Mouse (Mus musculus) kidney, embryonic 16.5 days (tissue): Measurements from ENCODE around the gene Pomt2. TPM values are rescaled to one million over a fixed set of nuclear protein-coding genes. Genes with fewer than 3 reads are reported as not detected.

Experiments
- ATAC-seq: fragments of 200-750 bp; cut with Nextera tagmentation; 2 replicates; pipeline ENCODE4 v1.8.0; 2017; ENCODE audit warnings: moderate TSS enrichment; ENCODE audit not compliant: low FRiP score, low TSS enrichment
- H3K27ac ChIP-seq: fragments of 300-500 bp; sonication (generic); 2 replicates; pipeline ENCODE4 v1.5.1; 2014; ENCODE audit warnings: low read length
- H3K27me3 ChIP-seq: fragments of 300-500 bp; sonication (generic); 2 replicates; pipeline ENCODE4 v1.6.1; 2014; ENCODE audit warnings: low read length, control low read depth, mixed read lengths; ENCODE audit not compliant: insufficient read depth
- H3K36me3 ChIP-seq: fragments of 300-500 bp; sonication (generic); 2 replicates; pipeline ENCODE4 v1.6.1; 2014; ENCODE audit warnings: low read length, control low read depth, mixed read lengths; ENCODE audit not compliant: insufficient read depth
- H3K4me1 ChIP-seq: fragments of 300-500 bp; sonication (generic); 2 replicates; pipeline ENCODE4 v1.6.1; 2014; ENCODE audit warnings: low read length, control low read depth, mixed read lengths; ENCODE audit not compliant: insufficient read depth
- H3K4me2 ChIP-seq: fragments of 300-500 bp; sonication (generic); replicated peaks from 2 replicates; pipeline ENCODE4 v1.6.1; 2014; ENCODE audit warnings: low read depth, low read length
- H3K4me3 ChIP-seq: fragments of 300-500 bp; sonication (generic); 2 replicates; pipeline ENCODE4 v1.5.1; 2014; ENCODE audit warnings: mild to moderate bottlenecking, low read length
- H3K9ac ChIP-seq: fragments of 300-500 bp; sonication (generic); replicated peaks from 2 replicates; pipeline ENCODE4 v1.6.1; 2014; ENCODE audit warnings: low read length
- H3K9me3 ChIP-seq: fragments of 300-500 bp; sonication (generic); 2 replicates; pipeline ENCODE4 v1.6.1; 2016; ENCODE audit warnings: low read length, control low read depth
- WGBS: fragments of 180-500 bp; shearing (Covaris S2); extraction: QIAGEN DNeasy Blood & Tissue Kit; methylation state at CpG from one replicate; pipeline ENCODE4 v1.1.7; 2014; 5-methylcytosine and 5-hydroxymethylcytosine counted together
- polyA plus RNA-seq: library from polyadenylated mRNA; unstranded; fragments of >200 nt; fragmentation: Nextera tagmentation; extraction: Ambion mirVana; gene quantifications from 2 replicates; pipeline ENCODE4 v1.2.1, GENCODE M21; 2015

Pomt2 gene
- polyA plus RNA-seq: 20.3 and 20.7 TPM in 2 replicates

DNA sequence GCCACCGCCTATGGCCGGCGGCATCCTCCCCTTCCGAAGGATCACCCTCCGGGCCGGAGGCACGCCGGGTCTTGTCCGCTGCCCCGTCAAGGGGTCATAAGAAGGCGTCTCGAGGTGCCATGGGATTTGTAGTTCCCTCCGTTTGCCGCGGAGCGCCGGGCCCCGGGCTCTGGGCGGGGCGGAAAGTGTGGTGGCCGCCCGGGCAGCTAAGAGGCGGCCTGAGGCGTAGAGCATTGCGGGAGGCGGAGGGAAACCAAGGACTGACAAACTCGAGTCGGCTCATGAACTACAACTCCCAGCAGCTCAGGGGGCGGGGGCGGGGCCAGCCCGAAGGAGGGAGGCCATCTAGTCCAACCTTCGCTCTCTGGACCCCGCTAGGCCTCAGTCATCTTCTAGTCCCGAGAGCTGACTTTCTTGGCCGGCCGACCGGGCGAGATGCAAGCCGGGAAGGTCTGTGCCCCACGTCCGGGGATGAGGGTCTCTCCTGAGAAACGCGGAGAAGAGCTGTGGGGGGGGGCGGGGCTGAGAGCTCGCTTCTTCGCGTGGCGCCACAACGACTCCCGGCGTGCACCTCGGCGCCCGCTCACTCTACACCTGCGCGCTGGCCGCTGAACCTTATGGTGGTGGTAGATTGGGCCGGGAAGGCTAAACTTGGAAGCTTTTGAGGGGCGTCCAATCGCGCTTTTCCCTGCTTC is at the start of gene Pomt2:
Gene Pomt2 (minus strand): TSS at position 574 of the 695 bp plus-strand sequence.
- peak within 1 kb of the TSS; percentile 76 for H3K4me2 ChIP-seq
- peak within 1 kb of the TSS; percentile 89 for H3K9ac ChIP-seq
- peak within 1 kb of the TSS; percentile 99 for H3K27ac ChIP-seq
- H3K36me3 ChIP-seq: peaks cover 8% of the 10 kb centered on the region
- no peaks in the 10 kb centered on the region for H3K27me3 ChIP-seq
- H3K4me1 ChIP-seq: peaks cover 14% of the 10 kb centered on the region
- peak within 1 kb of the TSS; percentile 95 for H3K4me3 ChIP-seq
- under 1% methylated on average over 60 of the region's 61 CpGs for WGBS
- ATAC-seq: peak; percentile 98
- H3K9me3 ChIP-seq: 0 out of 2 replicates have a peak, but pooled peaks cover 5% of the 10 kb centered on the region

DNA sequence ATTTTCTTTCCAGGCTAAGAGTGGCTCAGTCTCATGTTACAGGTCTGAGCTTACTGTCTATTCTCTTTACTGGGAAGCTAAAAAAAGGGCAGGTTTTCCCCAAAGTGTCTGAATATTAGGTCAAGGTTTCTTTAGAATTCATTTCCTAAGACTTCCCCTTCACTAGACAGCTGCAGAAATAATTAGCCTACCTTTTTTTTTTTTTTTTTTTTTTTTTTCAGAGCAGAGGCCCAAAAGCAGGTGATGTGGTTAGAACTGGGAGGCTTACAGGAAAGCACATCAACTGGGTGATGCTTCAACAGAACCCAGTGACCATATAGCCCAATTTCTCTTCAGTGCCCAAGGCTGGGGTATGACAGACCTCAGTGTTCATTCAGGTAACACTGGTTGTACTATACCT is 48.5 kb upstream of the Pomt2 start:
- Histone ChIP-seq H3K36me3 (no peaks in the 10 kb centered on the region), H3K9ac (no peak overlapping the region), H3K27me3 (no peaks in the 10 kb centered on the region), H3K4me1 (peaks cover 7% of the 10 kb centered on the region), H3K9me3 (no peaks in the 10 kb centered on the region), H3K4me3 (no peak overlapping the region), H3K27ac (no peak overlapping the region), H3K4me2 (no peak overlapping the region)
- ATAC-seq: no peak

DNA sequence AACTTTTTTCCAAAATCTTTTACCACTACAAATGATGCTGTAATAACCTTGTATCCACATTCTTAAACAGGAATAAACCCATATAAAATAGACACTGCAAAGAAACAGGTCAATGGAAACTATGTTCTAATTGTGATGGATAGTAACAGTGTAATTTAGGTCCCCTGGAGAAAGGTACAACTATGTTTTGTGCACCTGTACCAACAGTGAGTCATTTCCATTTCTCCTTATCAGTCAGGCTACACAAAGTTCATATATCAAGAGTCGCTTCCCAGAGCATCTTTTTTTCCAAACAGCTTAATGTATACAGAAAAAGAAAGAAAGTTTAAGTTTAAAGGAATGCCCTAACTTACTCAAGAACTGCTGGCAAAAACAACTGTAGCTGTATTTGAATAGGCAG is 47.3 kb upstream of the Pomt2 start:
- ATAC-seq: no peak
- WGBS: 84% methylated on average over 1 of the region's 1 CpGs
- H3K27ac ChIP-seq: no peak overlapping the region

DNA sequence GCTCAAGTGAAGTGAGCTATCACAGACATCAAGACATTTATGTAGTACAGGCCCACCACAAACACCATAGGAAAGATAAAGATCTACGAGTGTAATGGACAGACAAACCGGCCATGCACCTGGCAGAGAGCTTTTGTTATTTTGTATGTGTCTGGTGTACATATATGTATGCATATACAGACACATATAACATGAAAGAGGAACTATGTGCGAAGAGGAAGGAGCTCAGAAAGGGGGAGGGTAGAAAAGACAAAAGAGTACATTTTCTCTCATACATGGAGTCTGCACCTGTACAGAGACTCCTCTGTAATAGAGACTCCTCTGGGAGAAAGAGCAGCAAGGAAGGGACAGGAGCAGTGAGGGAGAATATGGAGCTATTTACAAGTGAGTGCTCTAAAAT is 45.2 kb upstream of the Pomt2 start:
- Histone ChIP-seq H3K4me1 (no peaks in the 10 kb centered on the region), H3K27ac (no peak overlapping the region), H3K4me3 (no peak overlapping the region), H3K9ac (no peak overlapping the region), H3K4me2 (no peak overlapping the region), H3K27me3 (no peaks in the 10 kb centered on the region), H3K36me3 (no peaks in the 10 kb centered on the region), H3K9me3 (no peaks in the 10 kb centered on the region)
- 89% methylated on average over 3 of the region's 3 CpGs for WGBS
- no peak for ATAC-seq

More for the DNA sequence above, 47.3 kb upstream of the Pomt2 start:
- Histone ChIP-seq H3K4me1 (peaks cover 7% of the 10 kb centered on the region), H3K4me2 (no peak overlapping the region), H3K4me3 (no peak overlapping the region), H3K9me3 (no peaks in the 10 kb centered on the region), H3K27me3 (no peaks in the 10 kb centered on the region), H3K36me3 (no peaks in the 10 kb centered on the region), H3K9ac (no peak overlapping the region)

DNA sequence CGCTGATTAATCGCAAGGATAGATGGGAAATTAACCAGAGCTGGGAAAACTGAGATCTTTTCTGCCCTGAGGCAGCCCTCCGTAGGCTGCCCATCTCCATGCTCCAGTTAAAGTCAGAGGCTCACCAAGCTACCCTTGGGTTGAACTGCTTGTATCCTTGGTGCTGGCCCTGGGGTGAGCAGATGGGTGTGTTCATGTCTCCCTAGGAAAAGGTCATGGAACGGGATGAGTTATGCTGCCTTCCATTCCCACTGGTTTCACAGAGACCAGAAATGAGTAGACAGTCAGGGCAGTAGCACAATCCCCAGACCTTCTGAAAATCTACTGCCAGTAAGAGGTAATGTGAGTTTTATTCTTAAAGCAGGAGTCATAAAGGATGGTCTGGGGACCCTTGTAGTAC is 29.9 kb upstream of the Pomt2 start:
- no peak overlapping the region for H3K27ac ChIP-seq
- 98% methylated on average over 4 of the region's 4 CpGs for WGBS
- H3K9me3 ChIP-seq: no peaks in the 10 kb centered on the region
- no peaks in the 10 kb centered on the region for H3K36me3 ChIP-seq
- no peak overlapping the region for H3K4me2 ChIP-seq
- H3K4me1 ChIP-seq: no peaks in the 10 kb centered on the region
- H3K9ac ChIP-seq: no peak overlapping the region
- H3K4me3 ChIP-seq: no peak overlapping the region
- no peaks in the 10 kb centered on the region for H3K27me3 ChIP-seq
- no peak for ATAC-seq

DNA sequence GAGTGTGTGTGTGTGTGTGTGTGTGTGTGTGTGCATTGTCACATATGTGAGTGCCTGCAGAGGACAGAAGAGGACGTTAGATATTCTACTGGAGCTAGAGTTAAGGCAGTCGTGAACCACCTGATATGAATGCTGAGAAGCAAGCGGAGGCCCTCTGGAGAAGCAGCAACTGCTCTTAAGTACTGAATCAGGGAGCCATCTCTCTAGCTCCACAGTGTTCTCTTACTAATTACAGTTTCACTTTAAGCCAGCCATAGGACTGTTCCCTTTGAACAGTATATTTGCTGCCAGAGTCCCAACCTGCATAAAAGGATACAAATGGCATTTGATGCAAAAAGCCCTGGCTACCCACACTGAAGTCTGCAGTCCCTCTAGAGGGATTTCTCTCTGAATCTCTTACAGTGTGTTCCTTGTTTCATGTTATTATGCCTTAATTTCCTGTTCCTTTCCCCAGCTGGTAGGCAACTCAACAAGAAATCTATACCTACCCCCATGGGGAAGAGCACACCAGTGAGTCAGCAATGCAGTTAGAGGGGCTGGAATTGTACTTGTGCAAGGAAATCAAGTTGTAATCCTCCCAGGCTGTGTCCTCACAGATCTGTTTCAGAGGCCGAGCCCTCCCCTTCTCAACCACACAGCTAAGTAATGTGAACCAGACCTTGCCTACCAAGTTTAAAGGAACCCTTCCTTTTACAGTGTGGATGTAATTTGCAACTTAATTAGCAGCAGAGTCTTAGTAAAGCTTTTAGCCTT is 27.6 kb upstream of the Pomt2 start:
- Histone ChIP-seq H3K4me2 (no peak overlapping the region), H3K27me3 (no peaks in the 10 kb centered on the region), H3K9me3 (no peaks in the 10 kb centered on the region), H3K4me1 (no peaks in the 10 kb centered on the region), H3K4me3 (no peak overlapping the region), H3K36me3 (peaks cover 18% of the 10 kb centered on the region; the same call in 1 of the 2 replicates), H3K9ac (no peak overlapping the region), H3K27ac (no peak overlapping the region)
- no peak for ATAC-seq
- WGBS: 60% methylated on average over 4 of the region's 4 CpGs

DNA sequence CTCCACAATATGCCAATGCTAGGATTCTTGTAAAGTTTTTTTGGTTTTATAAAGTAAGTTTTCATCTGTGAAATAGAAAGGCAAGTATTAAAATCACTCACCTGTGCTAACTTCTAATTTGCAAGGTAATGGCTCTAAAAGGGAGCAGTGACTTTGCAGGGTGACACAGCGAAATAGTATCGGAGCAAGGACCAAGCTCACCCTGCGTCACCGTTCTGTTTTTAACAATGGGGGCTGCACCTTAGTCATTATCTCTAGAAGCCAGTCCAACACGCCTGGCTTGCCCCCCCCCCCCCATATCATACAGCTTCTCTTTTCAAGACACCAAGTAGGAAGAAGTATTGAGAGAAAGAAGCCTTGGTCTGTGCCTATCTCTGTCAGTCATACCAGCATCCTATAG is 13.0 kb upstream of the Pomt2 start:
- no peak for ATAC-seq
- Histone ChIP-seq H3K4me1 (no peaks in the 10 kb centered on the region), H3K36me3 (peaks cover 14% of the 10 kb centered on the region), H3K27me3 (no peaks in the 10 kb centered on the region), H3K9ac (no peak overlapping the region), H3K4me2 (no peak overlapping the region), H3K27ac (no peak overlapping the region), H3K4me3 (no peak overlapping the region), H3K9me3 (no peaks in the 10 kb centered on the region)
- WGBS: 90% methylated on average over 5 of the region's 5 CpGs

DNA sequence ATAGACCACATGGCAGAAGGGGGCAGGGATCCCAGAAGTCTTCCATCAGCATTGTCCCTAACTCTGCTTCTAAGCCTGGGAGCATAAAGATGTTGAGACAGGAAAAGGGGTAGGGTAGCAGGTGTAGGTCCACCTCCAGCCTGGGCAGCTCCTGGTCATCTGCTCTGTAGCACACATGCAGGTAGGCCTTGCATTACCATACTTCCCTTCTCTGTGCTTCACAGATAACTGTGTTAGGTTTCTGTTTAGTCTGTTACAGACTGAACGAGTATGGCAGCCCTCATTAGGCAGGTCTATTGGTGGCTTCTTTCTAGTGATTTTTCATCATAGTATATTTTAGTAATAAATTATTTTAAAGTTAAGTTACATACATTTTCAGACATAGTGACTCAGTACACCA is 12.5 kb upstream of the Pomt2 start:
- WGBS: 77% methylated on average over 1 of the region's 1 CpGs
- peaks cover 19% of the 10 kb centered on the region for H3K36me3 ChIP-seq
- H3K9ac ChIP-seq: no peak overlapping the region
- no peaks in the 10 kb centered on the region for H3K4me1 ChIP-seq
- H3K27ac ChIP-seq: no peak overlapping the region
- H3K4me3 ChIP-seq: no peak overlapping the region
- ATAC-seq: no peak
- H3K9me3 ChIP-seq: 0 out of 2 replicates have a peak, but pooled peaks cover 3% of the 10 kb centered on the region
- no peaks in the 10 kb centered on the region for H3K27me3 ChIP-seq
- no peak overlapping the region for H3K4me2 ChIP-seq

DNA sequence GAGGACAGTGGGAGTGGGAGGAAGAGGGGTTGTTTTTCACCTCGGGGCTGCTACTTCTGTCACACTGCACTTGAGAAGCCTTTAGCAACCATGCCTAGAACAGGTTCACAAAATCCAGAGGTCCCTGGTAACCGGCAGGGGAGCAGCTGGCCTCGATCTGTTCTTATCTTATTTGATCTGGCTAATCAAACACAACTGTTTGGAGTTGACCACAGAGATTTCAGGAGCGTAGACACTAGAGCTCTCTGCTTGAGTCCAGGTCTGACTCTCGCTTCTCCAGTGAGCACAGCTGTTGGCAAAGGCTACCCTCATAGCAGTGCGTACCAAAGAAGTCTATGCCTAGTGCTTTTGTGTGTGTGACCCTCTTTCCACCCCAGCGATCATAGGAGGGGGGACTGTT is 10.3 kb upstream of the Pomt2 start:
- Histone ChIP-seq H3K27ac (0 out of 2 replicates have a peak overlapping the region, but pooled peaks have one; percentile 23), H3K4me2 (peak overlapping the region; percentile 4; the same call in 1 of the 2 replicates), H3K4me1 (no peaks in the 10 kb centered on the region), H3K4me3 (no peak overlapping the region), H3K9me3 (0 out of 2 replicates have a peak, but pooled peaks cover 3% of the 10 kb centered on the region), H3K36me3 (peaks cover 10% of the 10 kb centered on the region; the same call in 1 of the 2 replicates), H3K9ac (no peak overlapping the region), H3K27me3 (no peaks in the 10 kb centered on the region)
- no peak for ATAC-seq
- WGBS: 59% methylated on average over 7 of the region's 7 CpGs

DNA sequence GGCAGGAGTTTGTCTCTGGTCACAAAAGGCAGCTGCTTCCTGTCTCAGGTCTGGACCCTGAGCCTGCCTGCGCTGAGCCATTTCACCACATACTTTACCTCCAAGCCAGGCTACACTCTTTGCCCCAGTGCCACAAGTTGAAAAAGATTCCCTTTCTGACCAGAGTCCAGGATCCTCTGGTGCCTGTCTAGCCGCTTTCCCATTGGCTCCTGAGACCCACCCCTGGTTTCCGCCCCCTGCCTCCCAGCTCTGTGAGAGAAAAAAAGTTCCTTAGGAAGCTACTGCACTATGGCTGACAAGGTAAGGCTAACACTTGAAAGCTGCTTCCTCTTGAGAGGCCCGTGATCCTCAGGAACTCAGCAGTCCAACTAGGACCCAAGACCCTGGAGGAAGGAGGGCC is 9.6 kb upstream of the Pomt2 start:
- Histone ChIP-seq H3K4me1 (no peaks in the 10 kb centered on the region), H3K27ac (peak overlapping the region; percentile 60; the same call in 1 of the 2 replicates), H3K9ac (no peak overlapping the region), H3K4me2 (0 out of 2 replicates have a peak overlapping the region, but pooled peaks have one; percentile 4), H3K27me3 (no peaks in the 10 kb centered on the region), H3K36me3 (peaks cover 10% of the 10 kb centered on the region; the same call in 1 of the 2 replicates), H3K4me3 (0 out of 2 replicates have a peak overlapping the region, but pooled peaks have one; percentile 8), H3K9me3 (0 out of 2 replicates have a peak, but pooled peaks cover 6% of the 10 kb centered on the region)
- WGBS: 48% methylated on average over 4 of the region's 4 CpGs
- peak; percentile 90 for ATAC-seq
